Mouse (Mus musculus): ENCODE results near the gene Arhgap32.
"Not testable (repeated sequence)": the region's sequence is repeated elsewhere in the genome, so short reads cannot be mapped to it uniquely, and the experiment has no call there.

The Arhgap32 gene

GRCm38 (mm10) chr9:32115786-32116185, at the start of gene Arhgap32:
Gene Arhgap32 (plus strand): TSS chr9:32116136.
- no peak for DNase-seq (ENCODE audit: low read depth in 1 of 2, low spot score in 2 of 2)

DNA sequence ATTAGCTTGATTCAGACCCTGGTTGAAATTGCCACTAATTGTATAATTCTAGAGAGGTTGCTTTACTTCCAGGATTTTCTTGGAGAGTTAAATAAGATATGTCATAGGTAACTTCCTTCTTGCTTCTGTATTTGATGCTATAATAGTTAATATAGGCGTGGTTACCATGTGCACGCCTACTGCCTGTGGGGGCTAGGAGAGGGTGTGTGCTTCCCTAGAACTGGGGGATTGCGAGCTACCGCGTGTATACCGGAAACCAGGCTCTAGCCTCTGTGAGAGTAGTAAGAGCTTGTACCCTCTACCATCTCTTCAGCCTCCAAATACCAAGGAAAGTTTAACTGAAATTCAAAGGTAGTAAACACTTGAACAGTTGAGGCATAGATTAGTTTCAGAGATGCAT, 43.2 kb upstream of the Arhgap32 start:
- no peak for DNase-seq (ENCODE audit: low read depth in 1 of 2, low spot score in 2 of 2)

GRCm38 (mm10) chr9:32088106-32088776, 27.7 kb upstream of the Arhgap32 start:
- DNase-seq (ENCODE audit: low read depth in 1 of 2, low spot score in 2 of 2): no peak

DNA sequence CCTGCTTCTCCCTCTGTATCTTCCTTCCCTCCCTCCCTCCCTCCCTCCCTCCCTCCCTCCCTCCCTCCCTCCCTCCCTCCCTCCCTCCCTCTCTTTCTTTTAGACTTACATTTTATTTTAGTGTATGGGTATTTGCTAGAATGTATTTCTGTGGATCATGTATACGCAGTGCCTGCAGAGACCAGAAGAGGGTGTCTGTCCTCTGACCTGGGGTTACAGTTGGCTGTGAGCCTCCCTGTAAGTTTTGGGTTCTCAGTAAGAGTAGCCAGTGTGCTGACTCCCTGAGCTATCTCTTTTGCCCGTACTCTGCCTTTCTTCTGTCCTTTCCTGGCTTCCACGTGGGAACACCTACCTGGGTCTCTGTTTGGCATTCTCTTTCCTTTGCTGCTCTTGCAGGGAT, 27.1 kb upstream of the Arhgap32 start:
- DNase-seq (ENCODE audit: low read depth in 1 of 2, low spot score in 2 of 2): no peak

- no peak for DNase-seq (ENCODE audit: low read depth in 1 of 2, low spot score in 2 of 2)
These were observed 22.5 kb upstream of the Arhgap32 start for GRCm38 (mm10) chr9:32093456-32093855.

DNA sequence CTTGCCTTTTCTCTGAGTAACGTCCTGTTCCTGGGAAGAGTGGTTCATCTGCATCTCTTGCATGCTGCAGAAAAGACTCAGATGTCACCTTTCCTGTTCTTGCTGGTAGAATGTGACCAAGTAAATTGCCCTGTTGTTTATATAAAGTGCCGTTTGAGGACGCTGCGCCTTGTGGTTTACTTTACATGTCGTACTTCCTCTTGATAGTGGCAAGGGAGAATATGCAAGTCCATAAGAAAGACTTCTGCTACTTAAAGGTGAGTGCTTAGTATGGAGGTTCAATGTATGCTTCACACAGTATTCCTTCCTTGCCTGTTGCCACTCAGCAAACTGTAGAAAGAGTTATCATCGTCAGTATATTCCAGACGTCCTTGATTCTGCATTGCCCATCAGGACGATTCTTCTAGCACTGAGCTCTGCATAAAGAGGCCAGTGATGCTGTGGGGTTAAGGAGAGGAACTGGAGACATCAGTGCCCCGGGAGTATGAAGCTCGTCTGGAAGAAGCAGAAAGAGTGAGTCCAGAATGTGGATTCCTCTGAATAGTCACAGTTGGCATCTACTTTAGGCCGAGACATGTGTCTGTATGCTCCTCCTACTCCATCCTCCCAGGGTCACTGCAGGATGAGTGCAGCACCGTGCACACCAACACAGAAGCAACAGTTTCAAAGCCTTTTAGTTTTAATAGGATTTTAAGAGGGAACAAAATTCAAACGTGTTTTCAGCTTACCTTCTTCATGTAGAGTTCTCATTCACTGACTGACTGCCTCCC, 21.4 kb upstream of the Arhgap32 start:
- DNase-seq (ENCODE audit: low read depth in 1 of 2, low spot score in 2 of 2): no peak

DNA sequence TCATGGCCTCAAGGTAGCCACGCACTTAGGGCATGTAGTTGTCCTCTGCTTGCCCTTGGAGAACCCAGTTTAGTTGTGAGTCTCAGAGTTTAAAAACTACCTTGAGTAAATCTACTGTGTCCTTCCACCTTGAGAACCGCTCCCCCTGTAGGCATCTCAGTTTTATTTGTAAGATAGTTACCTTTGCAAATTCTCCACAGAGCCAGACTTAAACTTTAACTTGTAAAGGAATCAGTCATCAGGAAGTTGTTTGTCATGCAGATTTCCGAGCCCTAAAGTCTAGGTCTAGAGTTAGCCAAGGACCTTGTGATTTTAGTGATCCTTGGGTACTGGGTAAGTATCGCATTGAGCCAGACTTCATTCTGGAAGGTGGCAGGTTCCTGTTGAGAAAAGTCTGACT, 20.4 kb upstream of the Arhgap32 start:
- no peak for DNase-seq (ENCODE audit: low read depth in 1 of 2, low spot score in 2 of 2)

DNA sequence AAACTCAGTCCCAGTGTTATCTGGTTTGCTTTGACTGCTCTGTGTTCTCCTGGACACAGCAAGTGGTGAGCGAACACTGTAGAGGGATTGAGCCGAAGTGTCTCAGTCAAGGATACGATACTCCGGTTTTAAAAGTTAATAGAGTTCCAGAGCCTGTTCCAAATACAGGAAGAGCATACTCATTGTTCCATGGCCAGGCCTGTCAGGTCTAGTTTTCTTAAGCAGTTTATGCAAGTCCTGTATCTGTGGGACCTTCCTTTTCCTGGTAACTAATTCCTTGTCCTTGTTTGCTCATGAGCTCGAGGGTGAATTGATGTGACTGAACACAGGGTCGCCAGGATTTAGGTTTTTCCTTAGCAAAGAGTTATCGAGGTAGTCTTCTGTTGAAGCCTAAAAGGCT, 19.4 kb upstream of the Arhgap32 start:
- DNase-seq (ENCODE audit: low read depth in 1 of 2, low spot score in 2 of 2): no peak

GRCm38 (mm10) chr9:32097123-32097522, 18.8 kb upstream of the Arhgap32 start:
- no peak for DNase-seq (ENCODE audit: low read depth in 1 of 2, low spot score in 2 of 2)

- DNase-seq (ENCODE audit: low read depth in 1 of 2, low spot score in 2 of 2): no peak
These were observed 17.3 kb upstream of the Arhgap32 start for GRCm38 (mm10) chr9:32098425-32099155.

DNA sequence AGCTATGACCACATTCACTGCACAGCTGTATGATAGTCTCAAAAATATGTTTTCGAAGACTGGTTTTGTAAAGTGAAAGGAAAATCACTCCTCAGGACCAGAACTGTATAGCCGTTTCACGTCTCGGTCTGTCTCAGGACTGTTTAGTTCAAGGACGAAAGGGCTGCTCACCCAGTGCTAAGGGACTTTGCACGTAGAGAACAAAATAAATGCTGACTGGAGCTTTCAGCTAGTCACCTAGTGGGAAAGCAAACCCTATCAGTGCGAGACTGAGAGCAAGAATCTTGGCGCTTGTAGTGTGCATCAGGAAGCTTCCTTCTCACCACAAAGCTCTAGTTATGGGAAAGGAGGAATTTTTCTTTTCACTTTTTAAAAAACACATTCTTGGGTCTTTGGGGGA, 15.4 kb upstream of the Arhgap32 start:
- DNase-seq (ENCODE audit: low read depth in 1 of 2, low spot score in 2 of 2): no peak

DNA sequence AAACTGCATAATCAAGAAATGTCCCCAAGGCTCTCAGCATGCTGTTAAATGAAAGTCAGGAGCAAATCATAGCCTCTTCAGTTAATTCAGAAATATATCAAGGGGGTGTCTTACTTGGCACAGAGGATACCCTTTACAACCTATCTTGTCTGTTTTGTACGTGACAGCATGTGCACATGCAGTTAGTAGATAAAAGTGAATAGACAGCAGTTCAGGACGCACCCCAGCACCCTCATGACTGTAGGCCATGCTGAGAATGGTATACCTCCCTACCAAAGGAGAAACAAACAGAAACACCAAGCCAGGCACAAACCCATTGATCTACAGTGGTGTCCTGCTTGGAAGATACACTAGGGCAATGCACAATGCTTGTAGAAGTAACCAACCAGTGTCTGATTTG, 14.4 kb upstream of the Arhgap32 start:
- no peak for DNase-seq (ENCODE audit: low read depth in 1 of 2, low spot score in 2 of 2)

DNA sequence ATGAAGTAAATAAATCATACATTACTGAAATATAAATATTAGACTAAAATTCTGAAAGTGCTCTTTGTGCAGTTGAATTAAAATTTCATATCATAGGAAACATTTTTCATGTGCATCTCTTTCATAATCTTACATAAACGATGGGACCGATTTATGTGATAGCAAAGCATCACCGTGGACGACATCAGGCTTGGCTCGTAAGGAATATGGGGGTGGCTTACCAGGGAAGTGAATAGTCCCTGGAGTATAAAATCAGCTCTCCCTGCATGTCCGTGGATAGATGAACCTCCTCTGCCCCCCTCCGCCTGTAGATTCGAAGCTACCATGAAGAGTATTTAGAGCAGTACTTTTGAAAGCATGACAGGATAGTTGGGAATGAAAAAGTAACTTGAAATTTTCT, 11.3 kb upstream of the Arhgap32 start:
- DNase-seq (ENCODE audit: low read depth in 1 of 2, low spot score in 2 of 2): no peak

GRCm38 (mm10) chr9:32110376-32110775, 5.6 kb upstream of the Arhgap32 start:
- DNase-seq (ENCODE audit: low read depth in 1 of 2, low spot score in 2 of 2): no peak

- DNase-seq (ENCODE audit: low read depth in 1 of 2, low spot score in 2 of 2): no peak
These were observed 336 bp downstream of the Arhgap32 start for GRCm38 (mm10) chr9:32116272-32116671.

DNA sequence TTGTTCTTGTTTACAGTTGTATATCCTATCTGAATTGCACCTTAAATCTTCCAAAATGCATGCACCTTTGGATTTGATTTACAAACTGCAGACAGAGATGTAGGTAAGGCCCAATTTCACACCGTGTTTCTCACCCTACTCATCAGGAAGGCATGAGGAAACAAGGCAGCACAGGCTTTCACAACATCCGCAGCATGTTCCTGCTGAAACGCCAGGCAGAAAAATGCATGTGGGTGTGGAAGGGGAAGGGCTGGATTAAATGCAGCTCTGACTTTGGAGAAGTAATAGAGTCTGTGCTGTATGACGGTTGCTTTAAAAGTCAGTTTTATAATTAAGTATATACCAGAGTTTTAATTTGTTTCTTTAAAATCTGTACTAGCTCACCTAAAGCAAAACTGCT, 1.9 kb downstream of the Arhgap32 start:
- DNase-seq (ENCODE audit: low read depth in 1 of 2, low spot score in 2 of 2): no peak

DNA sequence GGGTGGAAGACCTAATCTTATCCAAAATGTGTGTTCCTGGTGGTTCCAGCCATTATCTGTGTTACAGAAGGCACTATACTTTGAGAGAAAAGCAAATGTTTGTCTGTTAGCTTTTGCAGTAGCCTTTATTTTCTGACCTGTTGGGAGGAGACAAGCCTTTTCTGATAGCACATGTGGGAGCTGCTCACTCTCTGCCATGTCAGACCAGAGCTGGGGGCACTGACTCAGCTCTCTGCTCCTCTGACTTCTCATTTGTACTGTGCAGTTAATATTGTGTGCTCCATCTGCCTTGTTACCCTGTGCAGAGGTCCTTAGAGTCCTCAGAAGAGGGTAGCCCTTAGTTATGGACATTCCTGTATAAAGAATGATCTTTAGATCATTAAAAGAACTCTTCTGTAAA, 2.5 kb downstream of the Arhgap32 start:
- no peak for DNase-seq (ENCODE audit: low read depth in 1 of 2, low spot score in 2 of 2)

- DNase-seq (ENCODE audit: low read depth in 1 of 2, low spot score in 2 of 2): no peak
These were observed 3.6 kb downstream of the Arhgap32 start for GRCm38 (mm10) chr9:32119586-32119985.

GRCm38 (mm10) chr9:32120162-32120561, 4.2 kb downstream of the Arhgap32 start:
- no peak for DNase-seq (ENCODE audit: low read depth in 1 of 2, low spot score in 2 of 2)

DNA sequence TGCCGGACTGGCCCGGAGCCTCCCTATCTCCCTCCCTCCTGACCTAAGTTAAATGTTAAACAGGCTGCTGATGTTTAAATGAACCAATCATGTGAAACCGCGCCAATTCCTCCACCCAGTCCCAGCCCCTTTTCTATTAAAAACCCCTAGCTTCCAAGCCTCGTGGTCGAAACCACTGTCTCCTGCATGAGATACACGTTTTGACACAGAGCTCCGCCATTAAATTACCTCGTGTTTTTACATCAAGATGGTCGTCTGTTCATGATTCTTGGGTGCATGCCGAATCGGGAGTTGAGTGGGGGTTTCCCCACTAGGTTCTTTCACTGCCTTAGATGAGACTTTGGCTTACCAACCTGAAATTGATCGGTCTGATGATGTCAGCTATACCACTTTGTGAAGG, 5.3 kb downstream of the Arhgap32 start:
- DNase-seq (ENCODE audit: low read depth in 1 of 2, low spot score in 2 of 2): not testable (repeated sequence)

DNA sequence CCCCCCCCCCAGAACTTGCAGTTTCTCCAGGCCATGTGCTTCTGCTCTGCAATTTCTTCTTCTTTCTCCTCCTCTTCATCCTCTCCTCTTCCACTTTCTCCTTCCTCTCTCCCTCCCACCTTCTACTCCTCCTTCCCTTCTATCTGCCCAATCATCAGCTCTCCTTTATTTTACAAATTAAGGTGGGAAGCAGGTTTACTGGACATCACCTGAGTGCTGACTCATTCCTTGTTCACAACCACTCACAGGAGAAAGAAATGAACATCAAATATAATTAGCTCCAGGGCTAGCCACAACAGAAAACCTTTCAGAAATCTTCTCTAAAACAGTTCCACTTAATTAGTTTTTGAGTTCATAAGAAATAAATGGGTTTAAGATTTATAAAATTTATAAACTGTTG, 20.3 kb downstream of the Arhgap32 start:
- no peak for DNase-seq (ENCODE audit: low read depth in 1 of 2, low spot score in 2 of 2)

GRCm38 (mm10) chr9:32136680-32137295, 20.9 kb downstream of the Arhgap32 start:
- no peak for DNase-seq (ENCODE audit: low read depth in 1 of 2, low spot score in 2 of 2)
